ENCODE assay signal across 9 mouse cellular contexts in the genomic region with DNA sequence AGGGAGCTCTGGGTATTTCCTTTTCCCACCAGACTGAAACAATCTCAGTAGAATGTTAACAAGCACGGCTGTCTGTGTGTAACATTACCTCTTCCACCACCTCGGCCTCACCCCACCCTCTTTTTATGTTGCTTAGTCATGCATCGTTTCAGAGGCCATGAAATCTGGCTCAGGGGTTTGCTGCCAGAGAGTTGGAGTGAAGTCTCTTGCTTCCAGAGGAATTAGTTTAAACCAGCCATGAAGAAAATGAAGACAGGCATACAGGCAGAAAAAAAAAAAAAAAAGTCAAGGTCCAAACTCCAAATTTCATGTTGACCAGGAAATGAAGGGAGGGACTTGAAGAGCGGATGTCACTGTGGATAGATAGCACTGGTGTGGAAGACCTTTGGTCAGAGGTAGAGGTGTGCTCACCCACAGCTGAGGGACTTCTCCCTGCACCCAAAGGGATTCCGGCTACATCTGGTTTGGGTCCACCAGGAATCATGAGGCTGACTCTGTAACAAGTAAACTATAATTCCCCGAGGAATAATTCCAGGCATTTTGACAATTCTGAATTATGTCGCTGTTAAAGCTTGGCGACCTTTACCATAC.
DNase-seq lines count a peak whose midpoint lies in the region; ATAC-seq lines count a peak whose summit lies in the region.
"Had no signal": no experiment of that assay in that cellular context is flagged by ENCODE, and none has a peak within 500 bp of the region (broad histone marks: within the 10 kb centered on the region; RNA-seq: fewer than 3 reads in every experiment).

No protein-coding gene starts in this region.

- H3K4me3 ChIP-seq in kidney, embryonic 14.5 days (ENCODE audit: low read length): no peak overlapping the region
- H3K4me3 ChIP-seq in liver, embryonic 13.5 days (replicated peaks): no peak overlapping the region
- H3K4me3 ChIP-seq: erythroblast, embryonic 14.5 days had no signal

- peak; percentile 91 for ATAC-seq in kidney, embryonic 14.5 days (ENCODE audit: low FRiP score, low TSS enrichment)
- ATAC-seq in liver, embryonic 13.5 days (ENCODE audit: low read depth): peak; percentile 86

- 0 out of 2 replicates have a peak overlapping the region, but pooled peaks have one; percentile 13 for H3K4me2 ChIP-seq in kidney, embryonic 14.5 days (replicated peaks; ENCODE audit: low read depth, low read length)
- H3K4me2 ChIP-seq in liver, embryonic 13.5 days: no peak overlapping the region

- no peaks in the 10 kb centered on the region for H3K27me3 ChIP-seq in kidney, embryonic 14.5 days (ENCODE audit: control insufficient read depth, insufficient read depth, low read length)
- H3K27me3 ChIP-seq in liver, embryonic 13.5 days: no peaks in the 10 kb centered on the region

- no peak overlapping the region for H3K9ac ChIP-seq in kidney, embryonic 14.5 days (ENCODE audit: low read depth, low read length)
- H3K9ac ChIP-seq in liver, embryonic 13.5 days: no peak overlapping the region

- 14% methylated on average over 8 of the region's 8 CpGs for WGBS in kidney, embryonic 14.5 days
- WGBS in liver, embryonic 13.5 days (ENCODE audit: insufficient replicate concordance): 54% methylated on average over 8 of the region's 8 CpGs

- H3K27ac ChIP-seq in kidney, embryonic 14.5 days (ENCODE audit: low read depth, low read length): peak overlapping the region; percentile 32; the same call in 1 of the 2 replicates
- H3K27ac ChIP-seq in liver, embryonic 13.5 days: peak overlapping the region; percentile 64

- peak; percentile 14 for DNase-seq in gastrocnemius, postnatal 14 days
- DNase-seq in gastrocnemius, postnatal 10 days: no peak
- peak; percentile 32 for DNase-seq in embryo, embryonic 9.5 days (ENCODE audit: extremely low spot score)
- no peak for DNase-seq in liver, embryonic 13.5 days
- DNase-seq in right cerebral cortex, postnatal 10 days (ENCODE audit: low spot score in 2 of 2): no peak
- no peak for DNase-seq in spleen, postnatal 14 days (ENCODE audit: low spot score in 2 of 2)
- no peak for DNase-seq in urinary bladder, postnatal 4 days (ENCODE audit: low spot score in 2 of 2)

- no peaks in the 10 kb centered on the region for H3K36me3 ChIP-seq in kidney, embryonic 14.5 days (ENCODE audit: control insufficient read depth, insufficient read depth, low read length)
- no peaks in the 10 kb centered on the region for H3K36me3 ChIP-seq in liver, embryonic 13.5 days

- intact Hi-C loops in gastrocnemius, postnatal 14 days (cut with DNase I; ENCODE audit: low total_unique reads): no loop called here

- peaks cover 18% of the 10 kb centered on the region for H3K4me1 ChIP-seq in kidney, embryonic 14.5 days (ENCODE audit: control insufficient read depth, insufficient read depth, low read length)
- peaks cover 4% of the 10 kb centered on the region; the same call in 1 of the 2 replicates for H3K4me1 ChIP-seq in liver, embryonic 13.5 days (replicated peaks)

- H3K9me3 ChIP-seq in kidney, embryonic 14.5 days (ENCODE audit: control insufficient read depth, low read length): no peaks in the 10 kb centered on the region
- H3K9me3 ChIP-seq in liver, embryonic 13.5 days (replicated peaks): no peaks in the 10 kb centered on the region

Comparison
In these comparisons a context has a peak if more than half of its experiments do, and no peak if none do; other contexts are left out.
1. DNase-seq: peak in gastrocnemius, postnatal 14 days (single experiment) and embryo, embryonic 9.5 days (single experiment); none in gastrocnemius, postnatal 10 days (single experiment), liver, embryonic 13.5 days (single experiment), right cerebral cortex, postnatal 10 days (0 of 2), spleen, postnatal 14 days (0 of 2) and urinary bladder, postnatal 4 days (0 of 2).